Mouse (Mus musculus) bone marrow, adult 2 months (tissue): ENCODE results near the gene Defb28. TPM values are rescaled to one million over a fixed set of nuclear protein-coding genes. Genes with fewer than 3 reads are reported as not detected.
A peak's percentile ranks its signal among the peaks of the same experiment; 100 is the strongest.

Source experiments
- H3K27ac ChIP-seq: fragments of 200-500 bp; 2 replicates; pipeline ENCODE4 v1.5.1; 2012; ENCODE audit warnings: low read depth, mild to moderate bottlenecking, control low read depth, inconsistent platforms, low read length; ENCODE audit not compliant: control insufficient read depth, poor library complexity, insufficient read depth
- H3K4me1 ChIP-seq: fragments of 200-500 bp; 2 replicates; pipeline ENCODE4 v1.6.1; 2011; ENCODE audit warnings: low read length; ENCODE audit not compliant: control insufficient read depth, insufficient read depth
- H3K4me3 ChIP-seq: fragments of 200-500 bp; replicated peaks from 2 replicates; pipeline ENCODE3; 2011; ENCODE audit warnings: mild to moderate bottlenecking, low read depth, low read length, control low read depth; ENCODE audit not compliant: control insufficient read depth
- CTCF ChIP-seq: fragments of 200-500 bp; IDR thresholded peaks from 2 replicates; pipeline ENCODE4 v1.5.1; 2011; ENCODE audit warnings: low read length, control low read depth; ENCODE audit not compliant: control insufficient read depth, insufficient read depth
- POLR2A ChIP-seq: fragments of 200-500 bp; IDR thresholded peaks from 2 replicates; pipeline ENCODE4 v1.6.1; 2011; ENCODE audit warnings: low read depth, mild to moderate bottlenecking, control low read depth, low read length, borderline replicate concordance; ENCODE audit not compliant: control insufficient read depth
- whole genome bisulfite sequencing: fragments of 180-500 bp; shearing (Covaris S2); methylation state at CpG from one replicate; pipeline ENCODE4 v1.1.7; 2018; 5-methylcytosine and 5-hydroxymethylcytosine counted together
- polyA plus RNA-seq: library from polyadenylated mRNA; stranded (reverse); fragments of >200 nt; gene quantifications from 2 replicates; pipeline ENCODE4 v1.2.4, GENCODE M21; 2011; ENCODE audit warnings: low replicate concordance; ENCODE audit not compliant: missing spikeins, insufficient read depth, insufficient read length

Defb28 gene
- polyA plus RNA-seq, 1 experiment: not detected

DNA sequence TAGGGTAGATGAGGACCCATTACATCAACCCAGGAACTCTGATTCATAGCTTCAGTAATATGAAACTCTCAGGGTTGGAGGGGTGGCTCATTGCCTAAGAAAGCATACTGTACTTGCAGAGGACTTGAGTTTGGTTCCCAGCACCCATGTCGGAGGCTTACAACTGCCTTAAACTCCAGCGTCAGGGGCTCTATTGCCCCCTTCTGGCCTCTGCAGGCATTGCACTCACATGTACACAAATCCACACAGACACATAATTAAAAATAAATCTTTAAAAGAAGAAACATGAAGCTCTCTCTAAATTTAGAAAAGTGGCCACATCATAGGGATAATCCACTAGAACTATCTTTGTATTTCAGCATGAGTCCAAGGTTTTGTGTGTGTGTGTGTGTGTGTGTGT, 24.8 kb downstream of the Defb28 start:
- TF ChIP-seq CTCF (no peak), POLR2A (no peak)
- Histone ChIP-seq H3K4me1 (no peaks in the 10 kb centered on the region; the same call in 1 of the 2 replicates), H3K4me3 (no peak overlapping the region), H3K27ac (no peak overlapping the region)
- WGBS: 67% methylated on average over 2 of the region's 2 CpGs

GRCm38 (mm10) chr2:152543478-152543877, 25.4 kb downstream of the Defb28 start:
- Histone ChIP-seq H3K4me3 (no peak overlapping the region), H3K27ac (no peak overlapping the region), H3K4me1 (no peaks in the 10 kb centered on the region; the same call in 1 of the 2 replicates)
- 80% methylated on average over 4 of the region's 4 CpGs for WGBS
- TF ChIP-seq CTCF (no peak), POLR2A (no peak)

- H3K4me3 ChIP-seq: no peak overlapping the region
- TF ChIP-seq POLR2A (no peak), CTCF (peak; percentile 6; the same call in 1 of the 2 replicates)
- WGBS: 12% methylated on average over 4 of the region's 4 CpGs
- H3K4me1 ChIP-seq: no peaks in the 10 kb centered on the region; the same call in 1 of the 2 replicates
- H3K27ac ChIP-seq: no peak overlapping the region
Measured at GRCm38 (mm10) chr2:152544691-152545090, 26.6 kb downstream of the Defb28 start.

- TF ChIP-seq POLR2A: no peak
- no peak for TF ChIP-seq CTCF
- WGBS: 78% methylated on average over 5 of the region's 5 CpGs
Measured at GRCm38 (mm10) chr2:152548124-152548523, 30.1 kb downstream of the Defb28 start.

GRCm38 (mm10) chr2:152553774-152554423, 35.8 kb downstream of the Defb28 start:
- no peaks in the 10 kb centered on the region for H3K4me1 ChIP-seq
- H3K4me3 ChIP-seq: no peak overlapping the region
- WGBS: 16% methylated on average over 16 of the region's 16 CpGs
- peak; percentile 42; the same call in 1 of the 2 replicates for TF ChIP-seq CTCF
- no peak for TF ChIP-seq POLR2A
- no peak overlapping the region for H3K27ac ChIP-seq

More at GRCm38 (mm10) chr2:152548124-152548523, 30.1 kb downstream of the Defb28 start:
- no peaks in the 10 kb centered on the region for H3K4me1 ChIP-seq
- H3K4me3 ChIP-seq: no peak overlapping the region
- no peak overlapping the region for H3K27ac ChIP-seq

- TF ChIP-seq CTCF: no peak
- no peak for TF ChIP-seq POLR2A
- H3K27ac ChIP-seq: no peak overlapping the region
- H3K4me1 ChIP-seq: no peaks in the 10 kb centered on the region
- no peak overlapping the region for H3K4me3 ChIP-seq
- 26% methylated on average over 7 of the region's 7 CpGs for WGBS
Measured at GRCm38 (mm10) chr2:152556655-152557054, 38.6 kb downstream of the Defb28 start.

- TF ChIP-seq POLR2A: no peak
- no peak for TF ChIP-seq CTCF
- Histone ChIP-seq H3K4me3 (no peak within 1 kb of the TSS), H3K27ac (no peak within 1 kb of the TSS), H3K4me1 (no peaks in the 10 kb centered on the region)
- WGBS: 81% methylated on average over 5 of the region's 5 CpGs
Measured at GRCm38 (mm10) chr2:152569038-152569437, 51.0 kb downstream of the Defb28 start, which contains the start of gene Gm17416. Gene Gm17416 (plus strand): TSS chr2:152569338.

GRCm38 (mm10) chr2:152569881-152570280, 51.8 kb downstream of the Defb28 start:
- no peak overlapping the region for H3K4me3 ChIP-seq
- TF ChIP-seq CTCF: no peak
- TF ChIP-seq POLR2A: no peak
- WGBS: 68% methylated on average over 4 of the region's 4 CpGs
- no peak overlapping the region for H3K27ac ChIP-seq
- H3K4me1 ChIP-seq: no peaks in the 10 kb centered on the region
